Mouse (Mus musculus) ES-E14 (cell line): ENCODE measurements at regions not wholly inside any gene's neighbourhood (a gene's known extent, or its start where the extent isn't known, plus 50 kb on each side); places are given as distances from the start of the nearest gene placed in this dataset.

Experiments
- DNase-seq: peaks from one replicate; pipeline ENCODE4 v3.0.0-alpha.2; 2013; ENCODE audit warnings: low read depth, low spot score
- H3K27ac ChIP-seq: 2 replicates; pipeline ENCODE4 v1.5.1; 2012; ENCODE audit warnings: low read depth, mild to moderate bottlenecking, low read length, moderate library complexity, mixed read lengths; ENCODE audit not compliant: poor library complexity, insufficient read depth, severe bottlenecking
- H3K36me3 ChIP-seq: 2 replicates; pipeline ENCODE4 v1.6.1; 2012; ENCODE audit warnings: mild to moderate bottlenecking, low read length, moderate library complexity, mixed read lengths; ENCODE audit not compliant: control insufficient read depth, poor library complexity, insufficient read depth, severe bottlenecking
- H3K4me1 ChIP-seq, 2 experiments: fragments of 150-350 bp in 1 of 2; sonication (generic) in 1 of 2; 2 replicates each; pipeline ENCODE4 v1.6.1; 2012; ENCODE audit warnings: low read length in 2 of 2, mild to moderate bottlenecking in 1 of 2, mixed read lengths in 1 of 2; ENCODE audit not compliant: control insufficient read depth in 2 of 2, insufficient read depth in 2 of 2, poor library complexity in 1 of 2
- H3K4me3 ChIP-seq, 2 experiments: fragments of 150-350 bp in 1 of 2; sonication (generic) in 1 of 2; 2 replicates each; pipeline ENCODE4 v1.5.1; 2012; ENCODE audit warnings: low read length in 2 of 2, low read depth in 1 of 2, mild to moderate bottlenecking in 1 of 2, mixed read lengths in 1 of 2; ENCODE audit not compliant: insufficient read depth in 1 of 2, poor library complexity in 1 of 2, severe bottlenecking in 1 of 2
- H3K9ac ChIP-seq: 2 replicates; pipeline ENCODE4 v1.6.1; 2012; ENCODE audit warnings: low read depth, mild to moderate bottlenecking, low read length, mixed read lengths; ENCODE audit not compliant: poor library complexity, insufficient read depth, severe bottlenecking
- H3K9me3 ChIP-seq: fragments of 150-350 bp; sonication (generic); 2 replicates; pipeline ENCODE4 v1.6.1; 2012; ENCODE audit warnings: low read depth, mild to moderate bottlenecking, low read length; ENCODE audit not compliant: control insufficient read depth, insufficient read depth
- CHD2 ChIP-seq: IDR thresholded peaks from 2 replicates; pipeline ENCODE4 v1.6.1; 2014; ENCODE audit warnings: mild to moderate bottlenecking, low read depth, low read length, inconsistent platforms
- HCFC1 ChIP-seq: IDR thresholded peaks from 2 replicates; pipeline ENCODE4 v1.6.1; 2012; ENCODE audit warnings: low read length, inconsistent platforms, borderline replicate concordance; ENCODE audit not compliant: insufficient read depth
- MAFK ChIP-seq: IDR thresholded peaks from 2 replicates; pipeline ENCODE4 v1.6.1; 2014; ENCODE audit warnings: mild to moderate bottlenecking, low read depth, low read length, inconsistent platforms; ENCODE audit not compliant: insufficient read depth
- ZC3H11A ChIP-seq: IDR thresholded peaks from 2 replicates; pipeline ENCODE4 v1.6.1; 2012; ENCODE audit warnings: low read depth, mild to moderate bottlenecking, inconsistent platforms, low read length, borderline replicate concordance
- ZNF384 ChIP-seq: IDR thresholded peaks from 2 replicates; pipeline ENCODE4 v1.6.1; 2012; ENCODE audit warnings: low read depth, low read length, inconsistent platforms
- in situ Hi-C, 2 experiments: fragments of 600-800 bp; cut with MboI; formaldehyde crosslinking; loops; one replicate each; pipeline ENCODE4 v1.15.1; 2025; ENCODE audit warnings: low sequenced_read_pairs in 2 of 2, inconsistent platforms in 1 of 2; ENCODE audit not compliant: unreplicated experiment in 2 of 2

DNA sequence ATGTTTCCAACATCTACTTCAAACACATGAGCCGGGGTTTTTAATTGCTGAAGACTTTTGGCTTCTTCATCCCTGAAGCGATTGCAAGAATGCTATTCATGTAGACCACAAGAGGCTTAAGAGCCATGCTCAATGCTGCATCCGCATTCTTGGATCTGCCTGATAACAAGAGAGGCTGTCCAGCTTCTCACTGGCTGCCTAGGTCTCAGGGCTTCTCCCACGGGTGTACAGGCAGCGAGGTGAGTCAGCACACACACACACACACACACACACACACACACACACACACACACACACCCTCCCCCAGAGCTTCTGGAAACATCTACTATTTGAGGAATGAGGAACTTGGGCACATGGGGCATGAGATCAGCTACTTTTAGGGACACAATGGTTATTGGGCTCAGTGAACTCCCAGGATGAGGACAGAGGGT lies 261.1 kb downstream of the Tgfb2 start:
- TF ChIP-seq CHD2 (no peak), ZC3H11A (no peak), ZNF384 (no peak), HCFC1 (no peak), MAFK (no peak)
- no peak overlapping the region for H3K27ac ChIP-seq
- no peak overlapping the region for H3K4me3 ChIP-seq
- H3K9me3 ChIP-seq, result no peaks in the 10 kb centered on the region
- DNase-seq, result no peak
- H3K36me3 ChIP-seq, result no peaks in the 10 kb centered on the region
- in situ Hi-C loops, result no loop called here
- H3K4me1 ChIP-seq, result no peaks in the 10 kb centered on the region
- H3K9ac ChIP-seq, result no peak overlapping the region

DNA sequence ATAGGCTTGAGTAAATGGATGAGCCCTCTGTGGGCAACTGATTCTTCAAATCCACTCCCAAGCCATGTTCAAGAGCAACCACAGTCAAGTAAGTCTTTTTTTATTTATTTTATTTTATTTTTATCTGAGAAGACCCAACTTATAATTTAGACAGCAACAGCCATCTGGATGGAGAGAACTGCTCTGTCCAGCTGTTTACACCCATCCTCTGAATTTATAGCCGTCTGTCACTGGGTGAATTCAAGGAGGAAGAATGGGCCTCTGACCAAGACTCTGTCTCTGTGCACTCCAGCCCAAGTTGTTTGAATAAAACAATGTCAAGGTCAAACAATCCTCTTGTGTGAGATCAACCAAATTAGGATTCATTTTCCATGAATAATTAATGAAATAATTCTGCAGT lies 263.6 kb downstream of the Tgfb2 start:
- H3K27ac ChIP-seq, result no peak overlapping the region
- DNase-seq, result no peak
- no peaks in the 10 kb centered on the region for H3K9me3 ChIP-seq
- H3K9ac ChIP-seq, result no peak overlapping the region
- no peak overlapping the region for H3K4me3 ChIP-seq
- TF ChIP-seq HCFC1 (no peak), CHD2 (no peak)
- H3K4me1 ChIP-seq, result no peaks in the 10 kb centered on the region
- H3K36me3 ChIP-seq, result no peaks in the 10 kb centered on the region
- in situ Hi-C loops, result no loop called here

DNA sequence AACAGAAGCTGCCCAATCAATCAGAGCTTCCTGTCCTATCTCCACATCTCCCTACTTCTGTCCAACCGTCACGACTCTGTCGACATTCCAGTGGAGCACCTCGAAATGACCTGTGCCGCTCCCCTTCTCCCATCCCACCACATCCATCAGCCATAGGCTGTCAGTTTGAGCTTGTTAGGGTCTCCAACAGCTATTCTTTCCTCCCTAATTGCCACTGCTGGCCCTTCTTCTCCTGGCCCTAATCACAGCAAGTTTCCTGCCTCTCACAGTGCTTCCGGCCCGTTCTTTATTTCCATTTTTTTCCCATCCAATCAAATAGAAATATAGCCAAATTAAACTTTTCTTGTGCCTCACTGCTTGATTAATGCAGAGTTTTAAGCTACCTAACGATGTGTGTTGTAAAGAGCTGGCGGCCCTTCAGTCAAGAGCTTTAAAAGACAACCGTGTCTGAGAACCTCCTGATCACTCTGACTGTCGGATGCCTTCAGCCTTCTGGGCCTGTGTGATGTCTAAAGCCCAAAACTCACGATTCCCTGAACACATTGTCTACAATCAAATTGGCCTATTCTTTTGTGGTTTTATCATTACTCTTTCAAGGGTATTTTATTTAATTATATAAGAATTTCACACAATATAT lies 270.3 kb downstream of the Tgfb2 start:
- no peaks in the 10 kb centered on the region for H3K4me1 ChIP-seq
- H3K27ac ChIP-seq, result no peak overlapping the region
- H3K4me3 ChIP-seq, result no peak overlapping the region
- no peak for TF ChIP-seq CHD2
- TF ChIP-seq MAFK, result no peak
- TF ChIP-seq HCFC1, result no peak
- no peak for TF ChIP-seq ZNF384
- no peak for TF ChIP-seq ZC3H11A
- in situ Hi-C loops, result no loop called here
- H3K36me3 ChIP-seq, result no peaks in the 10 kb centered on the region
- no peak overlapping the region for H3K9ac ChIP-seq
- no peak for DNase-seq
- H3K9me3 ChIP-seq, result no peaks in the 10 kb centered on the region

DNA sequence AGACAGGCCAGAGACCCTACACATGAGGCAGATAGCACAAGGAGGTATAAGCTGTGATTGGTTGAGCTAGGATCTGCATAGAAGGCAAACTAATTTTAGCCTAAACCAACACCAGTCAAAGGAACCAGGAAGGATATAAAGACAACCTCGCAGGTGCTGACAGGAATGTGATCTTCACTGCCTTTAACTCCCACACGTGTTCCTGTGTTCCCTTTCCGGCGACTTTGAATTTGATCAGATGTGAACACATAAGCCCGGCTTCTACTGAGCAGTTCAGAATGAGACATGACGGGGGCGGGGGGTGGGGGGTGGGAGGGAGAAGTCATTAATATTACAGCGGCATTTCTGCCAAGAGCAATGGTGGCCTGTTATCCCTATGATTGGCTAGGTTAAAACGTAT lies 271.0 kb downstream of the Tgfb2 start:
- Histone ChIP-seq H3K9ac (no peak overlapping the region), H3K9me3 (no peaks in the 10 kb centered on the region), H3K4me3 (no peak overlapping the region), H3K27ac (no peak overlapping the region), H3K4me1 (no peaks in the 10 kb centered on the region), H3K36me3 (no peaks in the 10 kb centered on the region)
- no peak for DNase-seq
- TF ChIP-seq MAFK (no peak), ZNF384 (no peak), CHD2 (no peak)
- in situ Hi-C loops, result no loop called here

DNA sequence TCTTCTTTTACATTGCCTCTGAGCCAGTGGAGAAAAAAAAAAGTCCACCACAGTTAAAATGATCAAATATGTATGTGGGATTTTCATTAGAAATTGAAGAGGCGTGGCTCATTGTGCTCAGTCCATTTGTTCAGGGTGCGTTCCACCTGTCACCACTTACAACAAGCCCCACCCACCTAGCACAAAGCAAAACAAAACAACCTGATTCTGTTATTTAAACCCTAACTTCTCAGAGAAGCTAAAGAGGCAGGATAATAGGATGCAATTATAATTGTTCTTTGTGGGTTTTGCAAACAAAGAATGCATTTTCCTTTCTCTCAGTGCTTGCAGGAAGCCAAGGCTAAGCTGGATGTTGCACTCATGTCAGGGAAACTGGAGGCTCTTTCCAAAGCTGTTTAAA lies 271.8 kb downstream of the Tgfb2 start:
- in situ Hi-C loops, result no loop called here
- DNase-seq, result no peak
- Histone ChIP-seq H3K4me1 (no peaks in the 10 kb centered on the region), H3K9ac (no peak overlapping the region), H3K4me3 (no peak overlapping the region), H3K9me3 (no peaks in the 10 kb centered on the region), H3K36me3 (no peaks in the 10 kb centered on the region), H3K27ac (no peak overlapping the region)
- no peak for TF ChIP-seq ZNF384
- no peak for TF ChIP-seq CHD2
- no peak for TF ChIP-seq ZC3H11A
- TF ChIP-seq HCFC1, result no peak
- TF ChIP-seq MAFK, result no peak
